Mouse (Mus musculus): Measurements from ENCODE around the gene Gnaz.

- TF ChIP-seq POLR2A (IDR thresholded peaks at IDR 0.05; ENCODE audit: low read depth, low read length) (no peak), CTCF (IDR thresholded peaks at IDR 0.05; ENCODE audit: extremely low read depth, insufficient read length, insufficient replicate concordance, low read depth, low read length) (no peak)
Observed at GRCm38 (mm10) chr10:74924274-74924673, 42.7 kb upstream of the Gnaz start.
